Mouse (Mus musculus): ENCODE data around the gene Syna. TPM values are rescaled to one million over a fixed set of nuclear protein-coding genes. Genes with fewer than 3 reads are reported as not detected.

Syna gene
- polyA plus RNA-seq, 1 experiment from 2014 or later: 0.52 TPM

- ATAC-seq: no peak
Measured at GRCm38 (mm10) chr5:134544516-134545241, 15.3 kb downstream of the Syna start.

GRCm38 (mm10) chr5:134541640-134542039 lies 18.3 kb downstream of the Syna start:
- peaks cover 41% of the 10 kb centered on the region for H3K4me1 ChIP-seq
- WGBS: 54% methylated on average over 7 of the region's 7 CpGs
- no peak overlapping the region for H3K4me2 ChIP-seq

More at GRCm38 (mm10) chr5:134544516-134545241, 15.3 kb downstream of the Syna start:
- Histone ChIP-seq H3K9ac (no peak overlapping the region), H3K4me1 (peaks cover 67% of the 10 kb centered on the region), H3K4me3 (no peak overlapping the region), H3K27me3 (no peaks in the 10 kb centered on the region), H3K9me3 (replicated peaks) (no peaks in the 10 kb centered on the region), H3K27ac (no peak overlapping the region), H3K36me3 (ENCODE audit: poor library complexity, severe bottlenecking) (peaks cover 6% of the 10 kb centered on the region), H3K4me2 (no peak overlapping the region)
- WGBS: 72% methylated on average over 19 of the region's 19 CpGs

GRCm38 (mm10) chr5:134540881-134541280 lies 19.1 kb downstream of the Syna start:
- Histone ChIP-seq H3K4me2 (no peak overlapping the region), H3K9ac (no peak overlapping the region), H3K4me1 (peaks cover 33% of the 10 kb centered on the region), H3K27ac (no peak overlapping the region), H3K36me3 (ENCODE audit: poor library complexity, severe bottlenecking) (peaks cover 21% of the 10 kb centered on the region), H3K9me3 (replicated peaks) (no peaks in the 10 kb centered on the region), H3K27me3 (no peaks in the 10 kb centered on the region), H3K4me3 (no peak overlapping the region)
- ATAC-seq: no peak
- WGBS: 81% methylated on average over 6 of the region's 6 CpGs

More at GRCm38 (mm10) chr5:134541640-134542039, 18.3 kb downstream of the Syna start:
- no peak overlapping the region for H3K27ac ChIP-seq
- no peak for ATAC-seq
- no peak overlapping the region for H3K9ac ChIP-seq
- no peaks in the 10 kb centered on the region for H3K27me3 ChIP-seq
- H3K36me3 ChIP-seq (ENCODE audit: poor library complexity, severe bottlenecking): peaks cover 21% of the 10 kb centered on the region
- H3K9me3 ChIP-seq (replicated peaks): no peaks in the 10 kb centered on the region
- no peak overlapping the region for H3K4me3 ChIP-seq

GRCm38 (mm10) chr5:134539891-134540290 lies 20.1 kb downstream of the Syna start:
- H3K9ac ChIP-seq: no peak overlapping the region
- 15% methylated on average over 3 of the region's 3 CpGs for WGBS
- ATAC-seq: peak; percentile 69
- H3K4me1 ChIP-seq: peaks cover 28% of the 10 kb centered on the region
- no peaks in the 10 kb centered on the region for H3K9me3 ChIP-seq (replicated peaks)
- H3K4me3 ChIP-seq: no peak overlapping the region
- peak overlapping the region; percentile 44 for H3K27ac ChIP-seq
- H3K36me3 ChIP-seq (ENCODE audit: poor library complexity, severe bottlenecking): peaks cover 27% of the 10 kb centered on the region
- no peaks in the 10 kb centered on the region for H3K27me3 ChIP-seq
- no peak overlapping the region for H3K4me2 ChIP-seq

GRCm38 (mm10) chr5:134536036-134536435 lies 23.9 kb downstream of the Syna start:
- Histone ChIP-seq H3K9ac (no peak overlapping the region), H3K4me2 (no peak overlapping the region), H3K27ac (no peak overlapping the region), H3K4me1 (peaks cover 23% of the 10 kb centered on the region), H3K4me3 (no peak overlapping the region), H3K9me3 (replicated peaks) (no peaks in the 10 kb centered on the region), H3K27me3 (no peaks in the 10 kb centered on the region), H3K36me3 (ENCODE audit: poor library complexity, severe bottlenecking) (peaks cover 58% of the 10 kb centered on the region)
- WGBS: 92% methylated on average over 6 of the region's 6 CpGs
- ATAC-seq: no peak

- no peaks in the 10 kb centered on the region for H3K27me3 ChIP-seq
Measured at GRCm38 (mm10) chr5:134532417-134532816, 27.6 kb downstream of the Syna start.

GRCm38 (mm10) chr5:134531585-134531984 lies 28.4 kb downstream of the Syna start:
- H3K9me3 ChIP-seq (replicated peaks): no peaks in the 10 kb centered on the region
- H3K36me3 ChIP-seq (ENCODE audit: poor library complexity, severe bottlenecking): peaks cover 58% of the 10 kb centered on the region
- peak; percentile 36 for ATAC-seq
- H3K4me3 ChIP-seq: no peak overlapping the region
- peaks cover 29% of the 10 kb centered on the region for H3K4me1 ChIP-seq
- WGBS: 72% methylated on average over 9 of the region's 9 CpGs
- H3K9ac ChIP-seq: no peak overlapping the region
- H3K4me2 ChIP-seq: no peak overlapping the region
- no peaks in the 10 kb centered on the region for H3K27me3 ChIP-seq
- peak overlapping the region; percentile 61 for H3K27ac ChIP-seq

More at GRCm38 (mm10) chr5:134532417-134532816, 27.6 kb downstream of the Syna start:
- H3K9ac ChIP-seq: no peak overlapping the region
- H3K4me1 ChIP-seq: peaks cover 29% of the 10 kb centered on the region
- H3K27ac ChIP-seq: no peak overlapping the region
- H3K4me3 ChIP-seq: no peak overlapping the region
- no peak for ATAC-seq
- no peaks in the 10 kb centered on the region for H3K9me3 ChIP-seq (replicated peaks)
- no peak overlapping the region for H3K4me2 ChIP-seq
- peaks cover 60% of the 10 kb centered on the region for H3K36me3 ChIP-seq (ENCODE audit: poor library complexity, severe bottlenecking)
- 100% methylated on average over 6 of the region's 6 CpGs for WGBS

- Histone ChIP-seq H3K27me3 (no peaks in the 10 kb centered on the region), H3K4me3 (no peak overlapping the region), H3K36me3 (ENCODE audit: poor library complexity, severe bottlenecking) (peaks cover 65% of the 10 kb centered on the region), H3K9me3 (replicated peaks) (no peaks in the 10 kb centered on the region), H3K4me2 (no peak overlapping the region), H3K9ac (no peak overlapping the region), H3K27ac (peak overlapping the region; percentile 61; the same call in 1 of the 2 replicates), H3K4me1 (peaks cover 29% of the 10 kb centered on the region)
- ATAC-seq: peak; percentile 78
- 51% methylated on average over 7 of the region's 7 CpGs for whole genome bisulfite sequencing
Measured at GRCm38 (mm10) chr5:134530830-134531229, 29.1 kb downstream of the Syna start.

GRCm38 (mm10) chr5:134528488-134528887 lies 31.5 kb downstream of the Syna start:
- Histone ChIP-seq H3K27me3 (no peaks in the 10 kb centered on the region), H3K36me3 (ENCODE audit: poor library complexity, severe bottlenecking) (peaks cover 64% of the 10 kb centered on the region), H3K4me1 (peaks cover 29% of the 10 kb centered on the region), H3K4me3 (no peak overlapping the region), H3K4me2 (peak overlapping the region; percentile 7; the same call in 1 of the 2 replicates), H3K27ac (no peak overlapping the region), H3K9me3 (replicated peaks) (no peaks in the 10 kb centered on the region), H3K9ac (peak overlapping the region; percentile 40; the same call in 1 of the 2 replicates)
- ATAC-seq: no peak
- WGBS: 34% methylated on average over 9 of the region's 9 CpGs

- WGBS: 92% methylated on average over 15 of the region's 15 CpGs
- Histone ChIP-seq H3K27me3 (no peaks in the 10 kb centered on the region), H3K9ac (no peak overlapping the region), H3K4me1 (peaks cover 24% of the 10 kb centered on the region), H3K4me3 (no peak overlapping the region), H3K9me3 (replicated peaks) (no peaks in the 10 kb centered on the region), H3K4me2 (no peak overlapping the region), H3K36me3 (ENCODE audit: poor library complexity, severe bottlenecking) (peaks cover 65% of the 10 kb centered on the region), H3K27ac (no peak overlapping the region)
- ATAC-seq: no peak
Measured at GRCm38 (mm10) chr5:134525971-134526711, 33.8 kb downstream of the Syna start.

- 91% methylated on average over 5 of the region's 5 CpGs for WGBS
- peaks cover 71% of the 10 kb centered on the region for H3K36me3 ChIP-seq (ENCODE audit: poor library complexity, severe bottlenecking)
Measured at GRCm38 (mm10) chr5:134523728-134524127, 36.2 kb downstream of the Syna start.

GRCm38 (mm10) chr5:134522524-134522923 lies 37.4 kb downstream of the Syna start:
- Histone ChIP-seq H3K4me1 (peaks cover 4% of the 10 kb centered on the region; the same call in 1 of the 2 replicates), H3K9ac (no peak overlapping the region), H3K9me3 (replicated peaks) (no peaks in the 10 kb centered on the region), H3K4me2 (no peak overlapping the region), H3K27me3 (no peaks in the 10 kb centered on the region), H3K27ac (no peak overlapping the region), H3K36me3 (ENCODE audit: poor library complexity, severe bottlenecking) (peaks cover 74% of the 10 kb centered on the region), H3K4me3 (no peak overlapping the region)
- 92% methylated on average over 26 of the region's 26 CpGs for WGBS
- ATAC-seq: no peak

More at GRCm38 (mm10) chr5:134523728-134524127, 36.2 kb downstream of the Syna start:
- Histone ChIP-seq H3K27me3 (no peaks in the 10 kb centered on the region), H3K9ac (no peak overlapping the region), H3K27ac (no peak overlapping the region), H3K9me3 (replicated peaks) (no peaks in the 10 kb centered on the region), H3K4me1 (peaks cover 11% of the 10 kb centered on the region), H3K4me2 (no peak overlapping the region), H3K4me3 (no peak overlapping the region)
- ATAC-seq: no peak

Measured in forebrain, embryonic 13.5 days (tissue).